Mouse (Mus musculus) natural killer cell, adult 2 months (primary cell): ENCODE data around the gene Marveld3.

Experiments
- DNase-seq, 2 experiments: peaks; one replicate each; pipeline ENCODE4 v3.0.0; 2022; ENCODE audit warnings: low spot score in 2 of 2

The Marveld3 gene

GRCm38 (mm10) chr8:109903909-109904469 is 58.0 kb downstream of the Marveld3 start:
- no peak for DNase-seq

GRCm38 (mm10) chr8:109902379-109902778 is 59.6 kb downstream of the Marveld3 start:
- no peak for DNase-seq
